Mouse (Mus musculus) adrenal gland, postnatal 14 days (tissue): ENCODE data around the gene 2010111I01Rik. TPM values are rescaled to one million over a fixed set of nuclear protein-coding genes. Genes with fewer than 3 reads are reported as not detected.

Experiments used
- DNase-seq: peaks from one replicate; pipeline ENCODE4 v3.0.0; 2021; ENCODE audit warnings: mixed read lengths
- total RNA-seq: library from RNA; stranded (reverse); gene quantifications from 2 replicates; pipeline ENCODE4 v1.2.3, GENCODE M21; 2021

Gene 2010111I01Rik
- total RNA-seq, 1 experiment from 2014 or later: 78.9 TPM

DNA sequence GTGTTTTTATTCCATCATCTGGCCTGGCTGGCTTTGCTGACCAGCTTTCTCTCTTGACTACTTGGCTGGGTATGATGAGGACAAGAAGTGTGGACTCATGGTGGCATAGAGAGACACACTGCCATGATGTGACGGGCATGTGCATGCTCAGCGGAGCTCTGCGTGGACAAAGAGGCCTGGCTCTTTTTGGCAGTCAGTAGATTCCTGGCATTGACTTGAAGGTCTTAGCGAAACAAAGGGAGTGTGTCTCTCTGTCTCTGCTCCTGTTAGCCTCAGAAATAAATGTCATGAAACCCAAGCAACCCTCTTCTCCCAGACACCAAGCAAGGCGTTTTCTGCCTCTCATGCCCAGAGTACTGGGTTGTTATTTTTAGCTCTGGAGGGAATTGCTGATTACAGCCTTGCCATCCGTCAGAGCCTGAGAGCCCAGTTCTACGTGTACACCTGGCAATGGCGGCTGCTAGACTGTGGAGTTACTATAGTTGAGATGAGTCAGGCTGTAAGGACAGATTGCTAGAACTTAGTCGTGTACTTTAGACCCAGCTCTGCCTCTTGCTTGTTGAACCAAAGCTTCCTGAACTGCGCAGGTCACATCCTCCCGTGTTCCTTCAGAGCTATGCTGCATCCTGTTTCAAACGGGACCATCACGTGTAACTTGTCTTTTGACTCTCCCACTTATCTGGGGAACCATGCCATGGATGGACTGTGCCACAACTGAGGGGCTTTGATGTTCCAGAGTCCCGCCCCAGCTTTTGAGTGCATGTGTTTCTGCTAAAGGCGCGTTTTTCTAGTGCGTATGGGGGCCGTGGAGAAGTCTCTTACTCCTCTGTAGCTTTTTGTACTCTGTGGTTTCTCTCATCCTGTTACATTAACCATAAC is 296.3 kb downstream of the 2010111I01Rik start:
- peak; percentile 59 for DNase-seq

GRCm38 (mm10) chr13:63261676-63262075 is 297.0 kb downstream of the 2010111I01Rik start:
- DNase-seq: no peak

- no peak for DNase-seq
Measured at GRCm38 (mm10) chr13:63262168-63262957, 297.7 kb downstream of the 2010111I01Rik start.

DNA sequence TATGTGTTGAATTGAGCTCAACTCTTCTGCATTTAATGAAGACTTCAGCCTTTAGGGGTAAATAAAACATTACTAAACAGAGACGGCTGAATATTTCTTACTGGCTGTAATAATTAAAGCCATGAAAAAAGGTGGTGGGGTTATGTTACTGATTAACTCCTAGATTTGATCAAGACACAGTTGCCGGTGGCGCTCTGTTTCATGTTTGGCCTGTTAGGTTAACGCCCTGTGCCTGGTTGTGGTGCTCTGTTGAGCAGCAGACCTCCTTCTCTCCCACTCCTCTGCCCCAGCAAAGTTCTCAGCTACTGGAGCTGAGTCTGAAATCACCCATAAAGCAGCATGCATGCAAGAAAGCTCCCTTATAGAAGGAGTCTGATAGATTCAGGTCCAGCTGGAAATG is 303.7 kb downstream of the 2010111I01Rik start:
- DNase-seq: no peak

DNA sequence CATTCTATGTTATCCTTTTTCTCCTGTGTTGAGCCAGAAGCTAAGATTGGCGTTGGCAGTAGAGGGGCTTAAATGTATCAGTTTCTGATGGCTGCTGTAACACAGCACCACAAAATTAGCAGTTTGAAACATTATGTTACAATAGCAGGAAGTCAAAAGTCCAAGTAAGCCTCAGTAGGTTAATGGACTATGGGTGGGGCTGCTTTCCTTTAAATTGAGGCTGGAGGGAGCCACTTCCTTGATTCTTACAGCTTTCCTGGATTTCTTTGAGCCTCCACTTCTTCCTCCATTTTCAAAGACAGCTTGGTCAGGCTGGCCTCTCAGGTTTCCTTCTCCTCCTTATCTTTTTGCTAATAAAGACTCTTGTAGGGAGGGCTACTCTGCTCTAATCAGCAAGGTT is 304.1 kb downstream of the 2010111I01Rik start:
- DNase-seq: no peak

GRCm38 (mm10) chr13:63270191-63270590 is 305.5 kb downstream of the 2010111I01Rik start:
- no peak for DNase-seq

- no peak for DNase-seq
Measured at GRCm38 (mm10) chr13:63272017-63272601, 307.4 kb downstream of the 2010111I01Rik start.

DNA sequence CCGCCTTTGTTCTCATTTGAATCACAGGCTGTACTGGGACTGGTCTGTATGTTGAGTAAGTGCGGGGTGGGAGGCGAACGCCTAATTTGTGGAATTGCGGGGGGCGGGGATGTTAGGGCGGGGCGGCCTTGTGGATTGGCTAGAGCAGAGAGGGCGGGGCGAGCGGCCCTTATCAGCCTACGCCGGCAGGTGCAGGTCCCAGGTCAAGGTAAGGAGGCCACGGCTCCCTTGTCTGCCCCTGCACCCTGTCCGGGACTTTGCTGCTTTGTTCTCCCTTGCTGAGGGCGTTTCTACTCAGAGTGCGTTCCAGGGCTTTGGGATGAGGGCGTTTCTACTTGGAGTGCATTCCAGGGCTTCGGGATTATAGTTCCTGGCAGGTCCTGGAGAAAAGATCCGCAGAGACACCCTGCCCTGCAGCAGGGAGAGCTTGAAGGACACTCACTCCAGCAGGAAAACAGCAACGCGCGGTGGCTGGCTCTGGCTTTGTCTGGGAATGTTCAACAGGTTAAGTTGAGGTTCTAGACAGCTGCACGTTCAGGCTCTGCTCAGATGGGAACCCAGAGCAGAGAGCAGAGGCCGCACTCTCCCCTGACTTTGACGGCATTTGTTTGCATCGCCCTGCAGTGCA is 308.0 kb downstream of the 2010111I01Rik start:
- peak; percentile 77 for DNase-seq

- no peak for DNase-seq
Measured at GRCm38 (mm10) chr13:63273859-63274258, 309.2 kb downstream of the 2010111I01Rik start.

DNA sequence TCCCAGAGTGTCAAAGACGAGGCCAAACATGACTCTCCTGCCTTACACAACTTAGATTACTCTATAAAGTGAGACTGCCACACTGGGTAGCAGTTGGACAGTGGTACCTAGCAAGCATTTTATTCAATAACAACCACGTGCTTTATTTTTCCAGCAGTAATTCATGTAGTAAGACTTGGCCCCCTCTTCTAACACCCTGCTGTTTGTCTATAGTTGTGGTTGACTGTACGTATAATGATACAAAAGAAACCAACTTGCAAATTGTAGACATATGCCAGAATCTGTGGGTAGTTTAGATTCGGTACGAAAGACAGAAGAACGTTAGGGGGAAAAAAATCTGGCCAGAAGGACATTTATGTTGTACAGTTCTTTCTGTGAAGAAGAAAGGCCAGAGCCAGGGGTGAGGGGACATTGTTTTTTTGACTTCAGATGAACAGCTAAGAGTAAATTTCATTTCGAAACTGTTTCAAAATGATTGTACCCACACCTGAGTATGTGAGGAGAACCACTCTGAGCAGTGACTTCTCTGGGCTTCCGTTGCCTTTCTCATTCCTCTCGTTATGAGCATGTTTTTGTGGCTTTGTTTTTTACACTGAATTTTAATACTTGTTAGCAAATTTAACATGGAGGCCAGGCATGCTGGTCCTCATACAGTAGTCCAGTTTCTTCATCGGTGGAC is 309.9 kb downstream of the 2010111I01Rik start:
- DNase-seq: no peak

DNA sequence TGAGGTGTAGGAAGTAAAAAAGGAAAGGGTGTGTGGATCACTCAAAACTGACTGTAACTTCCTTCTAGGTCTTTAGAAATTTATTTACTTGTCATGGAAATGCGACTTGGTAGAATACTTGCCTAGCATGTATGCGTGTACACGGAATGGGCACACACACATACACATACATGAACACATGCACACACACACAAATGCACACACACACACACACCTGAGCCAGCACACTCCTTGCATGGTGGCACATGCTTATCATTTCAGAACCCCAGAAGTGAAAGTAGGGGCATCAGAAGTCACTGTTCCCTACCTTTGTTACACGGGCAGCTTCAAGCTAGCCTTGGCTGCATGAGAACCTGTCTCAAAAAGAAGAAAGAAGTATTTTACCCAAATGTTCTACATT is 311.7 kb downstream of the 2010111I01Rik start:
- DNase-seq: no peak

GRCm38 (mm10) chr13:63277316-63277715 is 312.6 kb downstream of the 2010111I01Rik start:
- no peak for DNase-seq

DNA sequence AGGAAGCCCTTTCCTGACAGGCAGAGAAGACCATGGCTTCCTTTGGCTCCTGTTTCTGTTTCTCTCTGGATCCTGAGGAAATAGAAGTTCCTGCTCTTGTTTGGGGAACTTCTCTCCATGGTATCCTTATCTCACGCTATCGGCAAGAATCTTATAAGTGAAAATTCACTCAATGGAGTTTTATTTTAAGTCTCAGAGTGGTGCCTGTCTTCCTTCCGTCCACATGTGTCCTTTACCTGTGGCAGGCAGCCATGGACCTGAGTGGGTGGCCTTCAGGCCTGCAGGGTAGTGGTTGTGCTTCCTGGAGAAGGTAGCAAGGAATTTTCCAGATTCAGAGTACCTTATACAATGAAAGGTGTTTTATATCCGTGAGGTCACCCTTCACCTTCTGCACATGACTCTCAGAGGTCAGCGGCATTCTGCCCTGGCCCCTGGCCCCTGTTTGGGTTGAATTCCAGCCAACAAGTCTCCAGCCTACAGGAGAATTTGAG is 313.5 kb downstream of the 2010111I01Rik start:
- no peak for DNase-seq

GRCm38 (mm10) chr13:63278796-63279475 is 314.2 kb downstream of the 2010111I01Rik start:
- DNase-seq: peak; percentile 76

DNA sequence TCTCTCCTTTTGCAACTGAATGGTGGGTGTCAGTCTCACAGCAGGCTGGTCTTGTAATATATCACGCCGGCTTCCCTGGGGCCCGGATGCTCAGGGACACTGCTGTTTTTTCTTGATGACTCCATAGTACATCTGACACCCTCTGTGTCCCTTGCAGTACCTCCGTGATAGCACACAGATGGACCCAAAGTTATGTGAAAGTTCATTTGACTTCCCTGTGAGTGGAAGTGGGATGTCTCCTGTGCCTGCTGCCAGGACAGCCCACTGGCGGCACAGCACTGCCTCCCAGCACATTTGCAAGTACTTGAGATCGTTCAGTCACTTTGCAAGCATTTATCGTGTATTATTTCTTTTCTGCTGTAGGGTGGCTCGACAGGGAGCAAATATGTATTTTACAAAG is 315.1 kb downstream of the 2010111I01Rik start:
- no peak for DNase-seq

- no peak for DNase-seq
Measured at GRCm38 (mm10) chr13:63280344-63280743, 315.7 kb downstream of the 2010111I01Rik start.

DNA sequence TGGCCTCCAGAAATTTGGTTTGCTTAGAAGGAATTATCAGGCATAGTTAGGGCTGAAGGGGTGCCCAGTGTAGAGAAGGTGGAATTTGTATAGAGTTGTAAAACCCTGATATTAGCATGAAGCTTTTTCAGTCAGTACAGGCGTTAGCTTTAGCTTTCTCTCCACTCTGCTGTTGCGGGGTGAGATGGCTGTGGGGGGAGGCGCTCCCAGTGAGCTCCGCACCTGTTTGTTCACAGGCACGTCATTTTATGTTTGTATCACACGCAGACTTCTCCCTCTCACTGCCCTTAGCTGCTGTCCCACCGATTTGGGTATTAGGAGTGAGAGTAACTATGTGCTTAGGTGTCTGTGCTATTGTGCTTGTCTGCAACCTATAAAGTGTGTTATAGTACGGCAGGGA is 316.5 kb downstream of the 2010111I01Rik start:
- no peak for DNase-seq

- DNase-seq: no peak
Measured at GRCm38 (mm10) chr13:63283236-63283635, 318.5 kb downstream of the 2010111I01Rik start.

- DNase-seq: no peak
Measured at GRCm38 (mm10) chr13:63284748-63285147, 320.1 kb downstream of the 2010111I01Rik start.

DNA sequence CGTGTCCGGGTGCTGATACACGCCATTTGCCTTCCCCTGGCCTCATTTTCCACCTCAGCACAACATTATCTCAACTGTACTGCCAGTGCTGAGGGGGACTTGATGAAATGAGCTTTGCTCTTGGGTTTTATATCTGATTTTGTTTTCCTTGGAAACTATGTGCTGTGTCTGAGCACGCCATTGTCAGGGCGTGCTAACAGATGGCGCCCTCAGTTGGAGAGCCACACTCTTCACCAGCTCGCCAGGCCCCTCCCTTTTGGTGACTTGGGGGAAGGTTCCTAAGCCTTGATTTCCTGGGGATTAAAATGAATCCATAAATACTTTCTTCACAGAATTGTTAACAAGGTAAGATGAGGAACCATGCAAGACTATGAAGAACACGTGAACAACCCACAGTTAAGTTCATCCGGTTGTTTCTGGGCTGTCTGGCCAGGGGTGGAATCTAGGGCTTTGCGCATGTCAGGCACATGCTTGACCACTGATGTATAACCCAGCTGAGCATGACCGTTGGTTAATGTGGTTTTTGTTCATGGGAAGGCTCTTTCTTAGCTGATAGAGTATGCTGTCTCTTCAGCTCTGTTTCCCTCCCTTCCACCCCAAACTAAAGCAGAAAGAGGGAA is 321.9 kb downstream of the 2010111I01Rik start:
- DNase-seq: no peak

- no peak for DNase-seq
Measured at GRCm38 (mm10) chr13:63289152-63289551, 324.5 kb downstream of the 2010111I01Rik start.
